Mouse (Mus musculus) adrenal gland, adult (tissue): ENCODE results near the gene Zcchc14.
"Not testable (repeated sequence)": the region's sequence is repeated elsewhere in the genome, so short reads cannot be mapped to it uniquely, and the experiment has no call there.

Experiments
- DNase-seq, 2 experiments: peaks; one replicate each; pipeline ENCODE4 v3.0.0; 2022 to 2023; ENCODE audit warnings: low spot score in 1 of 2; ENCODE audit not compliant: inconsistent age in 2 of 2

Zcchc14 gene

GRCm38 (mm10) chr8:121667936-121668500 is 15.3 kb upstream of the Zcchc14 start:
- not testable (repeated sequence) for DNase-seq

GRCm38 (mm10) chr8:121665329-121665728 is 12.6 kb upstream of the Zcchc14 start:
- peak; percentile 67 to 75 for DNase-seq

- no peak for DNase-seq
Observed at GRCm38 (mm10) chr8:121663101-121663500, 10.4 kb upstream of the Zcchc14 start.

- DNase-seq, result peak in 1 of 2 experiments; percentile 47
Observed at GRCm38 (mm10) chr8:121661631-121662357, 9.1 kb upstream of the Zcchc14 start.

- no peak for DNase-seq
Observed at GRCm38 (mm10) chr8:121660602-121661001, 7.9 kb upstream of the Zcchc14 start.

GRCm38 (mm10) chr8:121654966-121655494 is 2.3 kb upstream of the Zcchc14 start:
- DNase-seq, result no peak

GRCm38 (mm10) chr8:121654131-121654530 is 1.4 kb upstream of the Zcchc14 start:
- DNase-seq, result no peak

- DNase-seq, result no peak
Observed at GRCm38 (mm10) chr8:121653340-121654019, 779 bp upstream of the Zcchc14 start.

GRCm38 (mm10) chr8:121651874-121652361 is 783 bp downstream of the Zcchc14 start:
- peak; percentile 75 to 87 for DNase-seq

GRCm38 (mm10) chr8:121651308-121651873 is 1.3 kb downstream of the Zcchc14 start:
- peak in 1 of 2 experiments; percentile 53 for DNase-seq

GRCm38 (mm10) chr8:121650389-121651307 is 2.1 kb downstream of the Zcchc14 start:
- peak; percentile 60 to 84 for DNase-seq

- peak in 1 of 2 experiments; percentile 51 for DNase-seq
Observed at GRCm38 (mm10) chr8:121649904-121650303, 2.8 kb downstream of the Zcchc14 start.

GRCm38 (mm10) chr8:121649423-121649822 is 3.3 kb downstream of the Zcchc14 start:
- peak in 1 of 2 experiments; percentile 44 for DNase-seq

- DNase-seq, result peak in 1 of 2 experiments; percentile 38
Observed at GRCm38 (mm10) chr8:121648451-121648850, 4.2 kb downstream of the Zcchc14 start.

- peak in 1 of 2 experiments; percentile 55 for DNase-seq
Observed at GRCm38 (mm10) chr8:121647511-121648215, 5.0 kb downstream of the Zcchc14 start.

GRCm38 (mm10) chr8:121643384-121643783 is 9.3 kb downstream of the Zcchc14 start:
- DNase-seq, result peak; percentile 14 to 41

- peak; percentile 7 to 27 for DNase-seq
Observed at GRCm38 (mm10) chr8:121642804-121643203, 9.9 kb downstream of the Zcchc14 start.

- DNase-seq, result no peak
Observed at GRCm38 (mm10) chr8:121636180-121636579, 16.5 kb downstream of the Zcchc14 start.

- peak; percentile 43 to 71 for DNase-seq
Observed at GRCm38 (mm10) chr8:121635534-121635933, 17.2 kb downstream of the Zcchc14 start.
